Mouse (Mus musculus) urinary bladder, adult 2 months (tissue): ENCODE results near the gene Nectin3. TPM values are rescaled to one million over a fixed set of nuclear protein-coding genes. Genes with fewer than 3 reads are reported as not detected.
A peak's percentile ranks its signal among the peaks of the same experiment; 100 is the strongest.

Experiments
- DNase-seq: peaks from one replicate; pipeline ENCODE4 v3.0.0; 2022; ENCODE audit warnings: low spot score
- polyA plus RNA-seq: library from polyadenylated mRNA; depleted of rRNA; stranded (reverse); fragments of >200 nt; gene quantifications from 2 replicates; pipeline ENCODE4 v1.2.3, GENCODE M21; 2012; rRNA removed

The Nectin3 gene
- 19.1 and 20.8 TPM in 2 replicates for polyA plus RNA-seq

DNA sequence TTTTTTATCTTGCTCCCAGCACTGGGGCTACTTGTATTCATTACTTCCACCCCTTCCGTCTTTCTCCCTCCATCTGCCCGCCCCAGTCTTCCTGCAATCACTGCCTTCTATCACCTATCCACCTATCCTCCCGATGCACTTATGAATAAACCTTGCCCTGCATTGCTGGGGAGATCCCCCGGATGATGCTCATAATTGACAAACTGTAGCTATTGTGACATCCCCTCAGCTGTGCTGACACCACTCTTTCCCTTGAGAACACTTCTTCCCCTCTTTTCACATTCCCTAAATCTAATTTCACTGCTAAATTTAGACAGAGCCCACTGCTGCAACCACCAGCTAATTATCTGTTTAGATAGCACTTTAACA lies at the start of gene Nectin3:
TSS of gene Nectin3 (minus strand) at position 105 of the 369 bp plus-strand sequence.
- DNase-seq, result no peak

DNA sequence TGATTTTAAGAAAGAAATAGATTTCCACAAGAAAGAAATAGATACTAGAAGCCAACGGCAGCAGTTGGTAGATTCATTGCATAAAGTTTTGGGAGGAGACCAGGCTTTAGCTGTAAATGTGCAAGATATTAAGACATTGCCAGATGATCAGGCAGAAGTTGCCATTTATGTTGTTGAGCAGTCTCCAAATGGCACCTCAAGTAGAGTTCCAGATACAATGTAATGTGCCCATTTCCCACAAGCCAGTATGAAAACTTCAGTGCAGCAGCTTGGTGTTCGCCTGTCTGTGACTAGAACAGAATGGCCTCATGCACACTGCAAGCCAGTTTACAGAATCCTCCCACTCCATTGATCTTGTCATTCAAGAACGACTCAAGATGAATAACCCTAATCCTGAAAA lies 39.8 kb upstream of the Nectin3 start:
- no peak for DNase-seq

DNA sequence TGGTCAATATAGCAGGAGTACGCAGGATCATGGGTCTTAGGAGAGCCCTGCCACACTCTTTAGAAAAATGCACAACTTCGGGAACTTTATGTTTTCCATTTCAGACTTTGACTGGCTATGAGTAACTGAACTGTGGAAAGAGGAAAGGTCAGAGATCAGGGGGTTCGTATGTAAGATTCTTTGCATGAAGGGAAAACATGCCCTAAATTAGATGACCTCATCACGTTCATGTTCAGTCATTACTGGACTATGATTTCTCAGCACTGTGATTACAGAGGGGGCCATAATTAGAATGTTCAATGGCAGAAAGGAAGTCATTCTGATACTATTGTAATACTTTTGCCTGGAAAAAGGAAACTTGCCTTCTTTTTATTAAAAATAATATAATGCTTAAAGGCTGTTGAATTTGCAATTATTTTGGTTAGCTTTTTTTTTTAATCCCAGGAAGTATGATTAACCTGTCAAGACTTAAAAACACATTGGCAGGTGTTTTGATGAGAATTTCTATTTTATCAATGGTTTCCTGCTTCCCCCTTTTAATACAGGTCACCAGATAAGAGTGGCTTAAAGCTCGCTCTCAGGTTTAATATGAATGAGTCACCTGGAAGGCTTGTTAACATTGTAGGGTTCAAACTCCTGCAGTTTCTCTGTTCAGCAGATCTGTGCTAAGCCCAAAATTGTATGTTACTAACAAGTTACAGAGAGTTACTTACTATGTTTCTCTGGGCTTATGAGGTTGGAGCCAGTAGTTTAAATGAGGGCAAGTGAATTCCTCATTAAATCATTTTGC lies 34.3 kb upstream of the Nectin3 start:
- DNase-seq, result no peak

DNA sequence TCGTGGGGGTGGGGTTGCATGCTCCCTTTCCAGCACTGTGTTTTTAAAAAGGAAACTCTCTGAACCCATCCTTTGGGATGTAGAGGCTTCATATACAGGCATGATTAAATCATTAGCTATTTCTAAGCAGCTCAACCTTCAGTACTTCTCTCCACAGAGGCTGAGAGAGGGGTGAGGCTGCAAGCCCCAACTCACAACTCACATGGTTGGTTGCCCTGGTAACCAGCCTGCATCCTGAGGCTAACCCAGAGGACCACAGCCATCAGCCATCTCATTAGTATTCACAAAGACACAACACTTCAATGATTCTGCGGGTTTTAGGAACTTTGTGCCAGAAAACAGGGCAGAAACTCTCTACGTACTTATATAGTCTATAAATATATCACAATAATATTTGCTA lies 32.7 kb upstream of the Nectin3 start:
- DNase-seq, result no peak

DNA sequence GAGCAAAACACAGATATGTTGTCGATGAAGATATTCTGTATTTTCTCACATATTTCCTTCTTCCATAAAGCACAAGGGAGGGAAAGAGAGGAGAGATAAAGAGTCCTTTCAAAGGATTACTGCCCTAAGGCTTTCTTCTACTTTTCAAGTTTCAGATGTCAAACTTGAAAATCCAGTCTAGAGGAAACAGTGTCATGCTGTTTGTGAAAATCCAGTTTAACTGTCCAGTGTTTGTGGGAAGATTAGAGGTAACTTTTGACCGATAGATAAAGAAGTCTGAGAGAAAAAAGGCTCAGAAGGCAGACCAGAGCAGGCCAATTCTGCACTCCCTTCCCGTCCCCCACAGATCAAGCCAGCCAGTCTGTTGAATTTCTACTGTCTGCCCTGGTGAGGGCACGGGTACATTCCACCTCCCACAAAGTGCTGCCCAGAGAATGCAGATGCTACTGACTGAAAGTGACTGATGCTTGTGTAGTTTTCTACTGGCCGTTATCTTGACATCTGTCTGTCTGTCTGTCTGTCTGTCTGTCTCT lies 22.6 kb upstream of the Nectin3 start:
- DNase-seq, result no peak

DNA sequence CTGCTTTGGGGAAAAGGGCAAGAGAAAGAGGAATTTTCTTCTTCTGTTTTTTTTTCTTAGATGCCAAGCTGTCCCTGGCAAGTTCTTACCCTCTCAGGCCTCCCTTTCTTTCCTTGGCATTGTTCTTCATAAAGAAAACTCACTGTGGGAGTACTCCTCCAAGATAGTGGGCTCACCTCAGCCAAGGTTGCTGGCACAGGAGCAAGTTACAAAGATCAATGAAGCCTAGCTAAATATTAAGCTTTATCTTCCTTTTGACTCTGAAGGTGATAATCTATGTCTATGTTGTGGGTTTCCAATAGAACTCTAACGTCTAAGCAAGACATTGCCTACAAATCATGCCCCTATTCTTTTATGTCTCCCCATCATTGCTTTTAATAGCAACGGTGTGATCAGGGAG lies 21.3 kb upstream of the Nectin3 start:
- no peak for DNase-seq

DNA sequence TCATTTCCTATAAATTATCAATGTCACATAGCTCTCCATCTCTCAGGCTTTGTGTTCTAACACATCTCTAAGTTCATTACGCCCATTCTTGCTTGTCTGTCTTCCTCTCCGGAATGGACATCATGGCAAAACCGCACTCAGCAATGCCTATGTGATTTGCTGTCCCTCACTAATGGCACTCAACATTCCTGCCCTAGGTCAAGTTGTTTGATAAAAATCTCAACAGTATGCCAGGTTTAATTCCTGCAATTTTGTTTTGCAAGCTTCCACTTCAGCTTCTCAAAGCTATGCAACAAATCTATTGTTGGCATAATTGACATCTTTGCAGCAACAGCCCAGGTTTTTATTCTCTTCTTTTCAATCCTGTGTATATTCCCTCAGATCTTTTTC lies 9.6 kb upstream of the Nectin3 start:
- no peak for DNase-seq

DNA sequence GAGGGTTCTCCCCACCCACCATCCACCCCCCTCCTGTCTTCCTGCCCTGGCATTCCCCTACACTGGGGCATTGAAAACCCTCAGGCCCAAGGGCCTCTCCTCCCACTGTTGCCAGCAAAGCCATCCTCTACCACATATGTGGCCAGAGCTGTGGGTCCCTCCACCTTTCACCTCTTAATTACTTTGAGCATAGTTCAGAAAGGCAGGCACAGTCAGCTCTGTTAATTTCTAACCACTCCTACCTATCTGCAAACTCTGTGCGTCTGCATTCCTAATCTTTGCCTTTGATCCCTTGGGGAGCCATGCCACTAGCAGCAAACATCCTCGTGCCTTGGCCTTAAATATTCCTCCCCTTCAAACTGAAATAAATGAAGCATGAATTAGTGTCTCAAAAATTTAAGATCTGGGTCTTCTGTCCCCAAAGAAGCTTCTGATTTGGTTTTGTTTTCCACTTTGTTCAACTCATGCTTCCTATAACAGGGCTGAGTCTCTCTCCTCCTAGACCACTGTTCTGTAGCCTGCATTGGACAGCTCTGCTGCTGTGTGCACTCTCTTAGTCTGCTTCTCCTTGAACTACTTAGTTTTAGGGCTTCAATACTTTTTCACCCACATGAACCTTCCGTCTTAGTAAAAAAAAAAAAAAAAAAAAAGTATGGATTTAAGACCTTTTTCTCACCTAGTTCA lies 9.1 kb upstream of the Nectin3 start:
- DNase-seq, result no peak

DNA sequence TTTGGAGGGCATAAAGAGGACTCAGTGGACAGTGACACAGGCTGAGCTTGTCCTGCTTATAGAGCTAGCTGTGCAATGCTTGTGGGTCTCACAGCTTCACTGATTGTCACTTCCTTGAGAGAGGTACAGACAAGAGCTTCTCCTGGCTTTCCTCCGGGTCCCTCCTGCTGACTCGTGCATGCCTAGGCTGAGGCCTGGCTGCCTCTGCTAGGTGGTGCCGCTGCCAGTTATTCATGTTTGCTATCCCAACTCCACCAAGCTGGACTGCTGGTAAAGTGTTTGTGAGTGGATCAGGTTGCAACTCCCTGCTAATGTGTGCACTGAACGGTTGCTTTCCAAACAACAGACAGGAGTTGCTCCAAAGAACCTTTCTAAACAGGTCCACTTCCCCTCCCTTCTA lies 5.7 kb upstream of the Nectin3 start:
- no peak for DNase-seq

DNA sequence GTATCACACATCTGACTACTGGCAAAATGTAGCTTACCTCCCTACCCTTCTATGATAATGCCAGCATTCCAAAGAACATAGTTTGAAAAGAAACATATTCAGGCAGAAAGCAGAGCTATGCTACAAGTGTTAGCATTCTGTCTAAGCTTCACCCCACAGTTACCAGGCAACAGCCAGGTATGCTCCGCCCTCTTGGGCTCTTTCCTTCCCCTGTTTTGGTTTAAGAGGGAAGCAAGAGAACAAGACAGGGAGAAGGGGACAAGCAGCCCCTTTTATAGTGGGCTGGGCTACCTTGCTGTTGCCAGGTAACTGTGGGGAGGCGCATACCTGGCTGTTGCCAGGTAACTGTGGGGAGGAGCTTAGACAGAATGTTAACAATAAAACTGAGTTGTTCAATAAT lies 4.0 kb upstream of the Nectin3 start:
- DNase-seq, result no peak

DNA sequence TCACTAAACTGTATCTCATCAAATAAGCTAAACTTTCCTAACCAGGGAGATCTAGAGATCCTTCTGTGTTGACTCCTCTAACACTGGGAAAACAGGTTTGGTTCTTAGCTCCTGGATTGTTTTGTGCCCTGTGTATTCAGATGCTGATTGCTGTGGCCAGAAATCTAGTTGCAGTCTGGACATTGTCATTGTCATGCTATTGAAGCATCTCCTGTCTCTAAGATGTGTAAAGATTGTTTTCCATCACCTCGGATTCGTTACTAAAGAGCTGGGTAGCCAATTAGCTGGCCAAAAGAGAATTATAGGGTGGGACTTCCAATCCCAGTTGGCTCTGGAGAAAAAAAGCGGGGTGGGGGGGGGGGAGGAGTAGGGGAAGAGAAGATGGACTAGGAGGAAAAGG lies 2.4 kb upstream of the Nectin3 start:
- no peak for DNase-seq

DNA sequence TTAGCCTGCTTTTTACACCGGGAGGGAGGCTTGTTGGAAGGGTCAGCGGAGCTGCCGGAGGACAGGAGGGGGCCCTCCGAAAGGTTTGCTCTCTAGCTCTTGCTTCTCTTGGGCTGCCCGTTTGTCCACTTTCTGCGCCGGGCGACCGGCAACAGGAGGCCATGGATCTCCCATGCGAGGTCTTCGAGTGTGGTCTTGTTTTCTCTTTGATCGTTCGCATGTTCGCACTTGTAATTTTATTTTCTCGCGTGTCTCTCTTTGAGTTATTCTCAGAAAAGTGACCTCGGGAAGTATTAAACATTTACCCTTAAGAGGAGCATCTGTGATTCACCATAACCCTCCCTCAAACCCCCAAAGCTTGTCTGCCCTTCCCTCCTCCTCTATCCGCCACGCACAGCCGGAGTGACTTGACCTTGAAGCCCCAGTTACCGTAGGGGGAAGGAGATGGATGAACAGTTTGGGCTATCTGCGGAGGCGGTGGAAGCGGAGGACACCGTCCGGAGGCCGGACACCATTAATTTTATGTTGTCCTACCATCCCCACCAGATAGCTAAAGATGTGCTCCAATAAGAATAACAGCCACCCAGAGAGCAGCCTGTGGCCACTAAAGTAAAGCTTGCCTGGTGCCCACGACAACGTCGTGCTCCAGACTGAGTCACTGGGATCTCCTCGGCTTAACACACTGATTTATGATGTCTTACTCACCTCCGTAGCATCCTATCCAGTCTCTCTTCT lies 472 bp downstream of the Nectin3 start:
- DNase-seq, result peak; percentile 28

DNA sequence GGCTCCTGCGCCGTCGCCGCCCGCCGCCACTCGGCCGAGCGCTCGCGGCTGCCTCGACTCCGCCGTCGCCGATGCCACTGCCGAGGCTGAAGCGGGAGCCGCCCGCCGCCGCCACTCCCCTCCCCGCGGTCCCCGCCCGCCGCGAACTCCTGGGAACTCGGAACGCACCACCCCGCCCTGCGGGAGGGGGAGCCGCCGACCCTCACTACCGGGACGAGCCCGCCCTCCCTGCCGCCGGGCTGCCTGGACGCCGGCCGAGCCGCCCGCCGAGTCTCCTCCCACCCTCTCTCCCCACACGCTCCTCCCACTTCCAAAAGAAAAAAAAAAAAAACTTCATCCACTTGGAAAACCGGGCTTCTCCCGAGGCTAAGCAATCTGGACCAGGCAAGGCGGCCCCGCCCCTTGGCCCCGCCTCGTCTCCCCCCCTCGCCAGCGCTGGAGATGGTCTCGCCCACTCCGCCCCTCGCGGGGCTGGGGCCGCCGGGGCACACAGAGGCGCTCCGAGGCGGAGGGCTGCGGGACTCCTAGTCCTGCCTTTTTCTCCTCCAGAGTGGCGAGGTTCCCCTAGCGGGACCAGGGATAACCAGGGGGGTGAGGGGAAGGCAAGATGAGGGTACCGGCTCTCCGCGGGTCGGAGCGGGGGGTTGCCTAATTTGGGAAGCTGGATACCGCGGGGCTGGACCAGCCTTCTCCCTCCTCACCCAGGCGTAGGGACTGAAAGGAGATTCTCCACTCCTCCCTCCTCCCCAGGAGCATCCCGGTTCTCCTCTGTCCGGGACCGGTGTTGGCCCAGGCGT lies 1.2 kb downstream of the Nectin3 start:
- peak; percentile 91 for DNase-seq

DNA sequence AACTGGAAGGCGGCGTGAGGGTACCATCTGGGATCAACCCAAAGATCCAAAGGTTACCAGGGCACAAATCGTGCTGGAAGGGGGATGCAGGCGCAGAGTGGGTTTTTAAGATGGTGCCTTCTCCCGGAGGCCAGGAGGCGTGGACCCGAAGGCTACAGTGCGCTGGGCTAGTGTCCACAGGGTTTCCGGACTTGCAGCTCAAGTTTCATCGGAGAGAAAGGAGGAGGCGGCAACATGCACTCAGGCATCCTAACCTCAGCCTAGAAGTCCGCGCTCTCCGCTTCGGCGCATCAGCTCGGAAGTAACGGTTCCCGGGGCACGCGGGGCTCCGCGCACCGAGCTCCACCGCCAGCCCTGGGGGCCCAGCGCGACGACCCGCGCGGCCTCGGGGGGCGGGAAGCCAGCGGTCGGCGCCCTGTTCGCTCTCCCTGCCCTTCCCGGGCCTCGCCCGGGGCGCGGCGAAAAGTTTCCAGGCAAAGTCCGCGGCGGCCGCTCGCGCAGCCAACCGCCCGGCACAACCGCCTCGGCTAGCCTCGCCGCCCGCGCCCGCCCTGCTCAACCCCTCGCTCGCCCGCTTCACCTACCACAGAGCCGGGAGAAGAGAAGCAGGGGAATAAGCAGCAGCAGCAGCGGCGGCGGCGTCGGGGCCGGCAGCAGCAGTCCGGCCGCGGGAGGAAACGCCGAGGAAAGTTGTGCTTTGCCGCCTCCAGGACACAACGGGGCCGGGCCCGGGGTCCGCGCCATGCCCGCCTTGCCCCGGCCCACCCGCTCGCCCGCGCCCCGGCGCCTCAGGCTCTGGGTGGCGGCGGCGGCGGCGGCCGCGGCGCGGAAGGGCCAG lies 2.1 kb downstream of the Nectin3 start:
- peak; percentile 45 for DNase-seq

DNA sequence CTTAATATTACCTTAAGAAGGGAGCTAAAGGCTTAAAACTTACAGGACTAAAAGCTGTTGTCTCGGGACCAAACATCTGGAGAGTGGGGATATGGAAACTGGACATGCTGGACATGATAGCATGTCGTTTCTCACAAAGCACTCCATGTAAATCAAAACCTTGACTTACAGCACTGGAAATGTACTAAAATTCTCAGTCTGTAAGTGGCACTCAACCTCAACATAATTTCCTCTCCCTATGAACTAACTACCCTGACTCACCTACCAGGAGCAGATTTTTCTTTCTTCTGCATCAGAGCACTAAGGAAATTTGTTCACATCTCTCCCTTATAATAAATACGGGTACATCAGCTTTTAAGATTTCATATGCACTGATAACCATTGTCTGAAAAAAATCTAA lies 3.1 kb downstream of the Nectin3 start:
- no peak for DNase-seq

DNA sequence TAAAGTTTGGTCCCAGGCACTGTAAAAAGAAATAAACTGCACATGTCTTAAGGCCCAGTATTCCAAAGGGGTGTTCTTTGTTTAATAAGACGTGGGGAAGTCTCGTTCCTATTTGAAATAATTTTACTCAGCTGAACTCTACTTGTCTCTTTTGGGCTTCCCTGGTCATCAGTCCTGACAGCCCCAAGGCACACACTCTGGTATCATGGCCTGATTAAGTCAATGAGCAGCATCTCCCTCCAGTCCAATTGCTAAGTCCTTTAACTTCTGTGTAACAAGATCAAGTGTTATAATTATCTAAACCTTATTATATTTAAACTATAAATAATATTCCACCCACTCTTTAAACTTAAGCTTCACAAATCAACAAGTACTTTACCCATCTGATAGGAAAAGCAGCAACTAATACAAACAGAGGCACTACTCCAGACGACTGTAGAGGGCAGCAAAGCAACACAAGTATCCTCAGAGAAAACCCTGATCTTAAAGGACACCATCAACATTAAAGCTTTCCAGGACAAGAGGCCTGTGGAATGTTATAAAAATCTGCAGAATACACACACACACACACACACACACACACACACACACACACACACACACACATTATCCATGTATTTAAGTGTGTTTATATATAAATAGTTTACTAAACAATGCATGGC lies 10.8 kb downstream of the Nectin3 start:
- DNase-seq, result no peak

DNA sequence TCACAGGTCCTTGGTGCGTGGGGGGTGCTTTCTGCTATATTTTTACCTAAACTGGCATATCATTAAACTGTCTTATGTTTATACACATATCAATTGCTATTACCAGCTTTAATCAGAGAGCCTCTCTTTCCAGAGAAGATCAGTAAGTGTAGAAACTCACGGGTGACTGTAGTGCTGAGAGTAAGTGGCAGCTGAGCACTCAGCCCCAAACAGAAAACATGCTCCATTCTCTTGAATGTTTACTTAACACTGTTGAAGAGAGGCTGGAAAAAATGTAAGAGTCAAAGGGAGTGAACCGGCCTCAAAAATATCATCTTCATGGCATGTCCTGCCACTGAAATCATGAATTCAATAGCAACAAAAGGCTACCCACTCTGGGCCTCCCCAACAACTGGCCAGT lies 21.0 kb downstream of the Nectin3 start:
- DNase-seq, result no peak

DNA sequence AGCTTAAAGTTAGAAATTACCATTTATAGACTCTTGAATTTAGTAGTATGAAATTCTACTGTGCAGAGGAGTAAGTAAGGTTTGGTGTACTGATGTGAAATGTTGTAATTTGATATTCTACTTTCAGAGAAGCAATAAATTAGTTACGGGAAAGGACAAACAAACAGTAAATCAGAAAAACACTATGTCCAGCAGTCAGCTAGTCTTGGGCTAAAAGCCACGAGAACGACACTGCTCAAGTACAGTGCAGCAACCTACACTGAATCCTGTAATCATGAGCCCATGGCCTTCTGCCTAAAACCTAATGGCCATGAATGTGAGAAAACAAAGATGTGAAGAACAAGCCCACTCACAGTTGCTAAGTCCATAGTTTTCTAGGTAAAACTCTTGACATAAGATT lies 46.9 kb downstream of the Nectin3 start:
- DNase-seq, result no peak

DNA sequence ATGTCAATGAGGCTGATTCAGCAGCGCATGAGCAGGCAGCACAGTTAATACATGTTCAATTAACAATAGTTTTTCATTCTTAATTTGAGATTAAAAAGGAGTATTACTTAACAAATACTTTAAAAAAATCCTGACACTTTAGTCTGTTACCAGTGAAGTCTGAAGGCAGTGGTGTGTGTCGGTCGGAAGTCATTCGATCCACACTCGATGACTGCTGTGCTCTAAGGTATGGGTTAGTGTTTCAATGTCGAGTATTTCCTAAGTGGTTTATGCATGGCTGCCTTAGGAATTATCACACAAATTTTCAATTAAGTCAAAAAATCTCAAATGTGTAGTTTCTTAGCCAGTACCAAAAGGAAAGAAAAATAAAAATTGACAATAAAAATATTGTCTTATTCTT lies 49.3 kb downstream of the Nectin3 start:
- DNase-seq, result no peak

DNA sequence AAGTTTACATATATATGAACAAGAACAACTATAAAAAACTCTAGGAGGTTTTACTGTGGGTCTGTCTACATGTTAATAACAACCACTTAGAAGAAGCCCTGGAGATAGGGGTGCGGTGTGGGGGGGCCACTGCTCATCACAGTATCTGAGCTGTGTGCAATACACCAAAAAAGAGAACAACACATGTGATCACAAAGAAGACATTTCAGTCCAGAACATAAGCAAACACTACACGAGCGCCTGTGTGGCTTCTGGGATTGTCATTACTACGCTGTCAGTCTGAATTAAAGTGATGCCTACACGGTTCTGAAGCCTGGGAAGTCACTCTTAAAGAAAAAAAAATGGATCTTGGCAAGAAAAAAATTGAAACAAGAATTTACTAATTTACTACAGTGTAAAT lies 67.0 kb downstream of the Nectin3 start:
- DNase-seq, result no peak
